Mouse (Mus musculus) liver, embryonic 14.5 days (tissue): Measurements from ENCODE around the gene Gm49380.

Experiments used
- CTCF ChIP-seq: IDR thresholded peaks from 2 replicates; pipeline ENCODE4 v1.5.1; 2016; ENCODE audit warnings: antibody characterized with exemption, low read depth, control low read depth
- EP300 ChIP-seq: IDR thresholded peaks from 2 replicates; pipeline ENCODE4 v1.6.1; 2016; ENCODE audit warnings: antibody characterized with exemption, low read depth

- TF ChIP-seq CTCF = no peak
- no peak for TF ChIP-seq EP300
Measured at GRCm38 (mm10) chr9:44031079-44031478, 82.2 kb downstream of the Gm49380 start.
